Mouse (Mus musculus) G1E (cell line): ENCODE measurements around the gene Scml4. TPM values are rescaled to one million over a fixed set of nuclear protein-coding genes. Genes with fewer than 3 reads are reported as not detected.

Source experiments
- ATAC-seq: 2 replicates; pipeline ENCODE4 v1.8.0; 2016; ENCODE audit warnings: mild to moderate bottlenecking; ENCODE audit not compliant: insufficient number of reproducible peaks, poor library complexity, low FRiP score, severe bottlenecking; ENCODE audit errors: extremely low read depth
- DNase-seq: peaks from one replicate; pipeline ENCODE4 v3.0.0; 2012; ENCODE audit warnings: low spot score
- H3K27me3 ChIP-seq: 2 replicates; pipeline ENCODE4 v1.6.1; 2012; ENCODE audit warnings: mild to moderate bottlenecking, low read length, inconsistent platforms; ENCODE audit not compliant: insufficient read depth
- H3K36me3 ChIP-seq: replicated peaks from 2 replicates; pipeline ENCODE3; 2012; ENCODE audit warnings: mild to moderate bottlenecking, inconsistent platforms
- H3K4me1 ChIP-seq: 2 replicates; pipeline ENCODE4 v1.6.1; 2012; ENCODE audit warnings: low read depth, low read length, inconsistent platforms, mixed read lengths; ENCODE audit not compliant: insufficient read depth
- H3K4me3 ChIP-seq: 2 replicates; pipeline ENCODE4 v1.5.1; 2012; ENCODE audit warnings: low read depth, mild to moderate bottlenecking, inconsistent platforms, low read length, moderate library complexity, mixed read lengths
- H3K9me3 ChIP-seq: replicated peaks from 2 replicates; pipeline ENCODE4 v1.6.1; 2012; ENCODE audit warnings: inconsistent platforms
- CTCF ChIP-seq: IDR thresholded peaks from 2 replicates; pipeline ENCODE4 v1.5.1; 2012; ENCODE audit warnings: low read depth, low read length, inconsistent platforms, mixed read lengths
- GATA1 ChIP-seq: IDR thresholded peaks from 2 replicates; pipeline ENCODE4 v1.6.1; 2012; ENCODE audit warnings: borderline replicate concordance, low read length, inconsistent platforms, mixed read lengths
- GATA2 ChIP-seq: IDR thresholded peaks from 2 replicates; pipeline ENCODE4 v1.6.1; 2012; ENCODE audit warnings: low read depth, low read length, inconsistent platforms, borderline replicate concordance
- POLR2AphosphoS5 ChIP-seq: IDR thresholded peaks from 2 replicates; pipeline ENCODE4 v1.6.1; 2012; ENCODE audit warnings: low read depth, low read length, inconsistent platforms; ENCODE audit not compliant: insufficient replicate concordance
- TAL1 ChIP-seq: conservative IDR thresholded peaks from 2 replicates; pipeline ENCODE4 v1.6.1; 2012; ENCODE audit warnings: low read depth, low read length, inconsistent platforms, mixed read lengths
- polyA plus RNA-seq: library from polyadenylated mRNA; stranded (reverse); fragments of >175 nt; gene quantifications from 2 replicates; pipeline ENCODE4 v1.2.3, GENCODE M21; 2012
- total RNA-seq, 2 experiments: library from RNA; stranded (forward) in 1 of 2; stranded (reverse) in 1 of 2; fragments of 200-1000 nt in 1 of 2; fragments of >200 nt in 1 of 2; fragmentation: Nextera tagmentation in 1 of 2; gene quantifications; 2 replicates each; pipeline ENCODE4 v1.2.3; 2014 to 2017

The Scml4 gene
- total and polyA plus RNA-seq, 3 experiments, result not detected

- Histone ChIP-seq H3K4me1 (no peaks in the 10 kb centered on the region), H3K9me3 (no peaks in the 10 kb centered on the region), H3K36me3 (no peaks in the 10 kb centered on the region), H3K27me3 (peaks cover 4% of the 10 kb centered on the region; the same call in 1 of the 2 replicates), H3K4me3 (no peak overlapping the region)
- TF ChIP-seq GATA1 (no peak), POLR2AphosphoS5 (no peak), TAL1 (no peak), GATA2 (no peak), CTCF (no peak)
- ATAC-seq, result no peak
- DNase-seq, result no peak
Observed at GRCm38 (mm10) chr10:42864696-42865095, 4.5 kb downstream of the Scml4 start.

GRCm38 (mm10) chr10:42868416-42868815 lies 8.2 kb downstream of the Scml4 start:
- H3K4me1 ChIP-seq, result no peaks in the 10 kb centered on the region
- no peaks in the 10 kb centered on the region for H3K9me3 ChIP-seq
- DNase-seq, result no peak
- TF ChIP-seq TAL1, result no peak
- no peak for TF ChIP-seq POLR2AphosphoS5
- no peak for TF ChIP-seq GATA2
- TF ChIP-seq GATA1, result no peak
- no peak for TF ChIP-seq CTCF
- H3K4me3 ChIP-seq, result no peak overlapping the region
- ATAC-seq, result no peak
- H3K36me3 ChIP-seq, result no peaks in the 10 kb centered on the region
- peaks cover 2% of the 10 kb centered on the region; the same call in 1 of the 2 replicates for H3K27me3 ChIP-seq

GRCm38 (mm10) chr10:42869467-42869866 lies 9.3 kb downstream of the Scml4 start:
- no peaks in the 10 kb centered on the region for H3K36me3 ChIP-seq
- no peak overlapping the region for H3K4me3 ChIP-seq
- TF ChIP-seq GATA1 (no peak), POLR2AphosphoS5 (no peak), GATA2 (no peak), TAL1 (no peak), CTCF (no peak)
- no peak for DNase-seq
- no peaks in the 10 kb centered on the region for H3K27me3 ChIP-seq
- no peaks in the 10 kb centered on the region for H3K9me3 ChIP-seq
- no peak for ATAC-seq
- H3K4me1 ChIP-seq, result no peaks in the 10 kb centered on the region

GRCm38 (mm10) chr10:42872269-42873010 lies 12.3 kb downstream of the Scml4 start:
- TF ChIP-seq CTCF (no peak), GATA1 (no peak), POLR2AphosphoS5 (no peak), TAL1 (no peak), GATA2 (no peak)
- no peak for DNase-seq

GRCm38 (mm10) chr10:42873077-42873595 lies 13.0 kb downstream of the Scml4 start:
- Histone ChIP-seq H3K9me3 (no peaks in the 10 kb centered on the region), H3K36me3 (no peaks in the 10 kb centered on the region), H3K4me1 (no peaks in the 10 kb centered on the region), H3K27me3 (peaks cover 5% of the 10 kb centered on the region; the same call in 1 of the 2 replicates), H3K4me3 (no peak overlapping the region)
- TF ChIP-seq CTCF (no peak), GATA1 (no peak), POLR2AphosphoS5 (no peak)
- no peak for DNase-seq
- ATAC-seq, result no peak

More at GRCm38 (mm10) chr10:42872269-42873010, 12.3 kb downstream of the Scml4 start:
- Histone ChIP-seq H3K4me3 (no peak overlapping the region), H3K9me3 (no peaks in the 10 kb centered on the region), H3K36me3 (no peaks in the 10 kb centered on the region), H3K27me3 (peaks cover 5% of the 10 kb centered on the region; the same call in 1 of the 2 replicates), H3K4me1 (no peaks in the 10 kb centered on the region)
- no peak for ATAC-seq

- peaks cover 5% of the 10 kb centered on the region; the same call in 1 of the 2 replicates for H3K27me3 ChIP-seq
- H3K36me3 ChIP-seq, result no peaks in the 10 kb centered on the region
- no peaks in the 10 kb centered on the region for H3K4me1 ChIP-seq
- no peaks in the 10 kb centered on the region for H3K9me3 ChIP-seq
- no peak overlapping the region for H3K4me3 ChIP-seq
- no peak for DNase-seq
- TF ChIP-seq GATA2 (no peak), POLR2AphosphoS5 (no peak), TAL1 (no peak), GATA1 (no peak), CTCF (no peak)
- ATAC-seq, result no peak
Observed at GRCm38 (mm10) chr10:42876172-42876571, 16.0 kb downstream of the Scml4 start.
